Mouse (Mus musculus): ENCODE measurements around the gene Lrrc59.

- TF ChIP-seq CTCF (conservative IDR thresholded peaks at IDR 0.05; ENCODE audit: low read length): no peak
- no peak for TF ChIP-seq POU5F1 (IDR thresholded peaks at IDR 0.05; ENCODE audit: borderline replicate concordance, low read length)
- TF ChIP-seq NANOG (IDR thresholded peaks at IDR 0.05; ENCODE audit: borderline replicate concordance, low read length): no peak
Observed at GRCm38 (mm10) chr11:94646457-94646856, 16.9 kb downstream of the Lrrc59 start.

Measured in E14TG2a.4 (cell line).